Mouse (Mus musculus): ENCODE measurements around the gene H2-DMb2. TPM values are rescaled to one million over a fixed set of nuclear protein-coding genes. Genes with fewer than 3 reads are reported as not detected.

Gene H2-DMb2
- total RNA-seq (2021): under 1 TPM; 0.34 to 0.40 TPM

- intact Hi-C loops (cut with DNase I): no loop called here
- no peak for DNase-seq
These were observed at the start of gene H2-DMb2 for GRCm38 (mm10) chr17:34143033-34143432. TSS of gene H2-DMb2 (plus strand) at chr17:34143307.

DNA sequence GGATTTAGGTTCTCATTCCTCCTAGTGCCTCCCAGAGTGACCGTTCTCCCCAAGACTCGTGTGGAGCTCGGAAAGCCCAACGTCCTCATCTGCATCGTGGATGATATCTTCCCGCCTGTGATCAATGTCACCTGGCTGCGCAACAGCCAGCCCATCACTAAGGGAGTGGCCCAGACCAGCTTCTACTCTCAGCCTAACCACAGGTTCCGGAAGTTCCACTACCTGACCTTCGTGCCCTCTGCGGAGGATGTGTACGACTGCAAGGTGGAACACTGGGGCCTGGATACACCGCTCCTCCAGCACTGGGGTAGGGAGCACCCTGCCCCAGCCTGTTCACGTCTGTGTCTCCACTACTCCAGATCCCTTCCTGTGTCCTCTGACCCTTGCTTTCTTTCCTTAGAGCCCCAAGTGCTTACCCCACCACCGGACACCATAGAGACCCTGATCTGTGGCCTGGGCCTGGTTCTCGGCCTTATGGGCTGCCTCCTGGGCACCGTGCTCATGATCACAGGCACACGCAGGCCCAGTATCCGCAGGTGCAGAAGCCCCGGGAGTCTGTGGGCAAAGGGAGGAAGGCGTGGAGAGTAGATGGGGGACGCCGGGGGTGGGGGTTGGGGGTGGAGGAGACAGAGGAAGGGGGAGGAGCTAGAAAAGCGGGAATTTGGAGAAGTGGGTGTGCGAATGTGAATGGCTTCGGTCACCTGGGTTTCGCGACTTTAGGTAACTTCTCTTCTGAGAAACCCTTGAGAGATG is 48.6 kb upstream of the H2-DMb2 start:
- DNase-seq: no peak
- intact Hi-C loops (cut with DNase I): no loop called here

DNA sequence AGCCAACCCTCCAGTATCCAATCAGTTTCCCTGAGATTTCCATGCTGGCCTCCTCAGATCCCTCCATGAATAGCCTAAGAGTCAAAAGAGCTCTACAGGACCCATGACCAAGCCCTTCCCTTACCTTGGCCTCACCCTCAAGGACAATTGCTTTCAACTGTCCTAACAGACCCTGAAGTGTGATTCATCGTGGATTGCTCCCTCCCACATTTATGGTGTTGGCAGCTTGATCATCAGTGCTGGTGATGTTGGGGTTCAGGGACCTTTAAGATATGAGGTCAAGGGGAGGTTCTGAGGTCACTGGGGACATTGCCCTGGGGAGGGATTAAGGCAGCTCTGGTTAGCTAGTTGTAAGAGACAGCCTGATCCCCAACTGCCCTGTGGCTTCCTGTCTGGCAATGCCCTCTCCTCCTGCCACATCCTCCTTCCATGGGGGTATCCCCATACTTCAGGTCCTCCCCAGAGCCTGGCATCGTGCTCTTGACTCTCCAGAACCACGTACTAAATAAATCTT is 46.6 kb upstream of the H2-DMb2 start:
- intact Hi-C loops (cut with DNase I): no loop called here
- DNase-seq: no peak

DNA sequence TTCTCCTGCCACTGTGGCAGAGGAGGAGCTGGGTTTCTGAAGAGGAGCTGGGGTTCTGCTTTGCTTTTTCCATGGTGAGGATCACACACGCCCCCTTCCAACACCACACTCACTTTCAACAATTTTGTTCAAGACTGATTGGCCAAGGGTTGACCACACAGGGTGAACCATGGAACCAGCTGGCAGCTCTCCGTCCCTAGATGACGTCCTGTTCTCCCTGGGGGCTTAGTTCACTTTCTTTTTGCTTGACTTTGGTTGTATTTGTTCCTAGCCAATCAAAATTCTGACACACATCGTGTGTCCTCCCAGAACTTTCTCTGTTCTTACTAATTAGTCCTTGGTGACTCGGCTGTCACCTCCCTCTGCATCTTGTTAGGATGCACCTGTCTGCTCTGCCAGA is 45.8 kb upstream of the H2-DMb2 start:
- DNase-seq: no peak
- intact Hi-C loops (cut with DNase I): no loop called here

DNA sequence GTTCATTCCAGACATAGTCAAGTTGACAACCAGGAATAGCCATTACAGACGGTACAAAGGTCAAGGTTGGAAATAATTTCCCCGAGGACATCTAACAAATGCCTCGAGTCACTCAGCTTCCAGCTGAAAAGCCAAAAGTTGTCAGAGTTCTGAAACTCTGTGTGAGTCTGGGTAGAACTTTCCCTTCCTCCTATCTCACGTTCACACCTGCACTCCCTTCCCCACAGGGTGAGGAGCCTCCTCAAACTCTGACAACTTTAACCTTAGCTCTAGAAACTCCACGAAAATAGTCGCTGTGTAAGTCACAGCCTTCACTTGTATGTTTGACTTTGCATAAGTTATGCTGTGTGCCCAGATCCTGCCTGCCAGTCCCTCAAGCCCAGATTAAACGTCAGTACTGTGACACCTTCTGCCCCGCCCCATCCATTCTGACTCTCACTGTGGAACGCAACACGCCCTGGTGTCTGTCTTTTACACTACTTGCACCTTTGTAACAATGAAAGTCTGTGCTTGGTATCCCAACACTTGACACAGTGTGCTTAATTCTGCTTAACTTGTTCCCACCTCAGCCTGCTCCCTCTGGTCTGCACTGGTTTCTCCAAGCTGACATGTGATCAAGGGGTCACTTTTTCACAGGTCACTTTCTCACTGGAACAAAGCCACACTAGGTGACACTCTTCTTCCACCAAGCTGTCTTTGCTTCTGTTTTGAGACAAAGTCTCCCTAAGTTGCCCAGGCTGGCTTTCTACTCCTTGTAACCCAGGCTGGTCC is 44.2 kb upstream of the H2-DMb2 start:
- no peak for DNase-seq
- intact Hi-C loops (cut with DNase I): no loop called here

DNA sequence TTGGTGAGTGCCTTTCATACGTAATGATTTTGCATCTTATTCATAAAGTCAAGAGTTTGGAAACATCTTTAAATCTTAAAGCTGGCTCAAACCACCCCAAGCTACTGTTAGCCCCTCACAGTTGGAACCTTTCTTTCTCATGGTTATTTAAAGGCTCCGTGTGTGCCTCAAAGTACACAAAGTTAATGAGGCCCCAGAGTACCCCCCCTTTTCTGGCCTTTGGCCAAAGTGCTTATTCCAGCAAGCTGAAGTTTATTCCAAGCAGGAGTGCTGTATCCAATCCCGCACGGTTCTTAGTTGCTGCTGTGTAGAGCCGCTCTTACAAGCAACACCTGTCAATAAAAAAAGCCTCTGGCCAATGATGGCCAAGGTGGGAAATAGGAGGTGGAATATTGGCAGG is 43.6 kb upstream of the H2-DMb2 start:
- intact Hi-C loops (cut with DNase I): no loop called here
- no peak for DNase-seq

GRCm38 (mm10) chr17:34101185-34101584 is 41.9 kb upstream of the H2-DMb2 start:
- intact Hi-C loops (cut with DNase I): loop anchor here (10.0 kb wide), 1 partner anchor 64 kb away; no protein-coding TSS in a partner anchor
- no peak for DNase-seq

- intact Hi-C loops (cut with DNase I): loop anchor here (10.0 kb wide), 1 partner anchor 63 kb away; no protein-coding TSS in a partner anchor
- DNase-seq: peak; percentile 96
These were observed 41.5 kb upstream of the H2-DMb2 start for GRCm38 (mm10) chr17:34101604-34102032.

GRCm38 (mm10) chr17:34102831-34103230 is 40.3 kb upstream of the H2-DMb2 start:
- DNase-seq: no peak
- intact Hi-C loops (cut with DNase I): loop anchor here (10.0 kb wide), 1 partner anchor 62 kb away; no protein-coding TSS in a partner anchor

DNA sequence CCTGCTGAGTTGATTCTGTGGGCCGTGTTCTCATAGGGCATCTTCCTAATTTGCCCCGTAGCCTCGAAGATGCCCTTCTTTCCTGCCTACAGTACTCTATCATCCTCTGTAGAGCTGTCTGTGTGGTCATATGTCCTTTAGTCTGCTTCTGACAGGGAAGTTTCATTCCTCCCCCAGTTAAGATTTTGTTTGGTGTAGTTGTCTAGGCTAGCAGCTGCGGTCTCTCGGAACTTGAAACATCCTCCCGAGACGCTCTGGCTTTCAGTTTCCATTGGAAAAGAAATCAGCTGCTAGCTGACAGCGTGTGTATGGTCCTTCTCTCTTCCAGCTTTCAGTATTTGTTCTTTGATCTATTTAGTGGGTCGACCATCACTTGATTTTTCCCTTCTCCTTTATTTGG is 38.3 kb upstream of the H2-DMb2 start:
- DNase-seq: no peak
- intact Hi-C loops (cut with DNase I): loop anchor here (10.0 kb wide), 1 partner anchor 60 kb away; no protein-coding TSS in a partner anchor

DNA sequence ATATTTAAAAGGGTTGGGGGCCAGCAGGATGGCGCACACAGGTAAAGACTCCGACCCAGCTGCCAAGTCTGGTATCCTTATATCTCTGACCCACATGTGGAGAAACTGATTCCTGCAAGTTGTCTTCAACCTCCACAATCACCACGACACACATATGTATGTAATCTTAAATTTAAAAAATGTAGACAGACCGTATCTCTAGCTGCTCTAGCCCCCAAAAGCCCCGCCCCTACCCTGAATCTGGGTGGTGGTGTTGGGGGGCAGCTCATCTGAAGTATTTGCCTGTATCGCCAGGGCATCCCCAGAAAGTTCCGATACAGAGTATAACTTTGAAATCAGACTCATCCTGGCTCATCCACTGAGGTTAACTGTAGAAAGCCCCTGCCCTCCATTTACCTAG is 36.6 kb upstream of the H2-DMb2 start:
- DNase-seq: no peak
- intact Hi-C loops (cut with DNase I): loop anchor here (10.0 kb wide), 1 partner anchor 58 kb away; no protein-coding TSS in a partner anchor

- DNase-seq: no peak
- intact Hi-C loops (cut with DNase I): loop anchor here (10.0 kb wide), 1 partner anchor 58 kb away; no protein-coding TSS in a partner anchor
These were observed 35.8 kb upstream of the H2-DMb2 start for GRCm38 (mm10) chr17:34107109-34107867.

GRCm38 (mm10) chr17:34108460-34108859 is 34.6 kb upstream of the H2-DMb2 start:
- intact Hi-C loops (cut with DNase I): loop anchor here (10.0 kb wide), 1 partner anchor 56 kb away; no protein-coding TSS in a partner anchor
- no peak for DNase-seq

DNA sequence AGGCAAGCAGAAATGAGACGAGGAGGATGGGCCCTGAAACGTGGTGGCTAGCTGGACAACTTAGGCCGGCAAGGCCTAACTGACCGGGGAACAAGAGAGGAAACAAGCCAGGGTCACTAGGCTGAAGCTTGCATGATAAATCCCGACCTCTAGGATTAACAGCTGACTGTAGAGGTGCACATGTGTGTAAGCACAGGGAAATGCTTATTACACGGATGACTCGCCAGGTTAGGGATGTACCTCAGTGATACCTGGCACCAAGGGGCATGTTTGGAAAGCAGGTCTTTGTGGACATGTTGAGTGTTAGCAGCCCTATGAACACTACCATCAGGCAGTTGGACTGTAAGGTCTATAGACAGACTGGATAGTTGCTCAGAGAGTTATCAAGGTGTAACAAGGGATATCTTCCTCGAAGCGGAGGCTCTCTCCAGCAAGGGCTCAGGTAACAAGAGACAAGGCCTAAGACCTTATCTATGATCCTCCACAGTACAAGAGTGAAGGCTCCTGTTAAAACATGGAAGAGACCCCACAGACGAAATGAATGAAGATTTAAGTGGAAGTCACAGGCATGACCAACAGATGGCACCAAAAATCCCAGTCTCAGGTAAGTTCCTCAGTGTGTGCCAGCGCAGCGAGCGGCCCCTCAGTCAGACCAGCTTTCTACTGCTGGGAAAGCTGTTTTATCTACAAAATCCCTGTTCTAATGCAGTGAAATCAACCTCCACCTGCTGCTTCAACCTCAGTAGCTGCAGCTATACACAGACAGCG is 33.9 kb upstream of the H2-DMb2 start:
- intact Hi-C loops (cut with DNase I): loop anchor here (10.0 kb wide), 1 partner anchor 56 kb away; no protein-coding TSS in a partner anchor
- DNase-seq: no peak

DNA sequence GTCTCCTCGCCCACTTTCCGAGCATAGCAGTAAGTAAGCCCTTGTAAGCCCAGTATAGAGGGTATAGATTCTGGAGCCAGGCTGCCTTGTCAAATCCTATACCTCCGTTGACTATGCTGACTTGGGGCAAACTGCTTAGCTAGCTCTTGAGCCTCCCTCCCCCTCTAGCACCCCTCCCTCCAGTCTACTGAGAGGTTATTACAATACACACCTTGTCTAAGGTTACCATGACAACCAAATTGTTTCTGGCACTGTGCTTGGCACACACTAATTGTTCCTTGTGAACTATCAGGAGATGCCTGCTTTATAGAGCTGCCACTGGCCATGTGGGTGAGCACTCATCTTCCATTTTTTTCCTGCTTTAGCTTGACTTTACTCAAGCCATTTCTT is 33.3 kb upstream of the H2-DMb2 start:
- no peak for DNase-seq
- intact Hi-C loops (cut with DNase I): loop anchor here (10.0 kb wide), 1 partner anchor 55 kb away; no protein-coding TSS in a partner anchor

DNA sequence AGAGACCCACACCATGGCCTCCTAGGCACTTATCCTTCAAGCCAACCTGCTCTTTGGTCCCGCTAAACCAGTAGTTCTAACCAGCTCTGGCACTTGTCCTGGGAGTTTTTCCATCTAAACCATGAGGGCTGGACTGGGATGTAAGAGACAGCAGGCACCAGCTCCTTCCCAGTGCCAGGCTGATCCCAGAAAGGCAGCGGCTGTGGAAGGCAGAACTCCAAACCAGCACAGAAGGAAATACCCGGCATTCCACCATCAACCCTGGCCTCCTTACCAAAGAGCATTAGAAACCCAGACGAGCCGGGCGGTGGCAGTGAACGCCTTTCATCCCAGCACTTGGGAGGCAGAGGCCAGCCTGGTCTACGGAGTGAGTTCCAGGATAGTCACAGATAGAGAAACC is 32.8 kb upstream of the H2-DMb2 start:
- intact Hi-C loops (cut with DNase I): no loop called here
- no peak for DNase-seq

GRCm38 (mm10) chr17:34114114-34114513 is 29.0 kb upstream of the H2-DMb2 start:
- intact Hi-C loops (cut with DNase I): no loop called here
- no peak for DNase-seq

DNA sequence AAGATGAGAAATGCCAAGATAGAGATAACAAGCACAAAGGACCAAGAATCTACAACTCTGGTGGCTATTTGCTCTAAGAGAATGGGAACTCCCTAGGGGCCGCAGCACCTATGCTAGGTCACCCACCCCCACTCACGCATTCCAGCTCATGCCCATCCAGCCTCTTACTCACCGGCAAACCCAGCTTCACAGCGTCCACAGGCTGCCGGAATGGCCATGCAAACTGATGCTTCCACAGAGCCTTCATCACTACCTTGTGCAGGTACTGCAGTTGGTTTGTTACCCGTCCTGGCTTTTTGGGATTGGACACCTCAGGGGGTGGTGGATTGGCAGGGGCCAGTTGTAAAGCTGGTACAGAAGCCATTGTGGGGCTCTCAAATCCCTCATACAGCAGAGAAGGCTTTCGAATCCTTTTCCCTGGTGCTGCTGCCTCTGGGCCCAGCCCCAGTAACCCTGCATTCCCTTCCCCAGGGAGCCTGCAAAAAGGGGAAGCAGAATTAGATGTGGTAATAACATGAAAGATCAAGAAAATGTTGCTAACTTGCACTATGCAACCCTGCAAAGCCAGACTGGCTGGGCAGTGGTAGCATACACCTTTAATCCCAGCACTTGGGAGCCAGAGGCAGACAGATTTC is 26.3 kb upstream of the H2-DMb2 start:
- intact Hi-C loops (cut with DNase I): loop anchor here (5.0 kb wide), 1 partner anchor 80 kb away; the partner anchor contains the start of gene Col11a2

More for the DNA sequence above, 26.3 kb upstream of the H2-DMb2 start:
- DNase-seq: no peak

All from left cerebral cortex, postnatal 4 days (tissue).